Mouse (Mus musculus) cortical plate, adult 2 months (tissue): ENCODE measurements at regions not wholly inside any gene's neighbourhood (a gene's known extent, or its start where the extent isn't known, plus 50 kb on each side); places are given as distances from the start of the nearest gene placed in this dataset.

Experiments used
- CTCF ChIP-seq: fragments of 200-500 bp; IDR thresholded peaks from 2 replicates; pipeline ENCODE4 v1.5.1; 2011; ENCODE audit warnings: mild to moderate bottlenecking, control low read depth, low read length; ENCODE audit not compliant: insufficient read depth; ENCODE audit errors: extremely low read depth
- POLR2A ChIP-seq: fragments of 200-500 bp; IDR thresholded peaks from 2 replicates; pipeline ENCODE4 v1.6.1; 2011; ENCODE audit warnings: mild to moderate bottlenecking, low read length, control low read depth; ENCODE audit not compliant: insufficient read depth; ENCODE audit errors: extremely low read depth

DNA sequence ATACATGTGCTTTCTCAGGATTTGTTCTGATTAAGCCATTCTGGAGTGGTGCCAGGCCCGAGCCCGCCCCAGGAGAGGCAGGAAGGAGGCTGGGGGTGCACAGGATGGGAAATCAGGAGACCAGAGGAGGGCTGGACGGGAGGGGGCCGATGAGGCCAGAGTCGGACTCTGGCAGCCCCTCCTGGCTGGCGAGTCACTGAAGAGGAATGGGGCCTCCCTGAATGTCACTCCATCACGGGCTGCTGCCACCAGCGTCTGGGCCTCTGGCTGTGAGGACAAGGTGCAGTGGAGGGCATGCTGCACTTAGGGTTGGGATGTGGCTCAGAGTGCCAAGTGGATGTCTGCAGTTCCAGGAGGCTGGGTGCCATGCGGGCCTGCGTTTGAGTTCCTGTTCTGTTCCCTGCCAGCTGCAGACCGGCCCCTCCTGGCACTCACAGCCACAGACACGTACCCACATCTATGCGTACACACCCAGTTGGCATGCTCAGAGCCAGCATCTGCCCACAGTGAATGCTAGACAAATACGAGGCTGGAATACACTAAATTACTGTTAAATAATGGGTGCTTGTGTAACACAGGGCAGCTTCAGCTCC is 94.9 kb upstream of the Zfp618 start:
- TF ChIP-seq CTCF (no peak), POLR2A (no peak)
